Mouse (Mus musculus) midbrain, embryonic 12.5 days (tissue): ENCODE measurements at regions not wholly inside any gene's neighbourhood (a gene's known extent, or its start where the extent isn't known, plus 50 kb on each side); places are given as distances from the start of the nearest gene placed in this dataset.

Experiments used
- ATAC-seq: fragments of 200-750 bp; cut with Nextera tagmentation; 2 replicates; pipeline ENCODE4 v1.8.0; 2017; ENCODE audit warnings: low read depth, moderate TSS enrichment, moderate library complexity; ENCODE audit not compliant: low FRiP score
- H3K27ac ChIP-seq: fragments of 300-500 bp; sonication (generic); replicated peaks from 2 replicates; pipeline ENCODE4 v1.5.1; 2016; ENCODE audit warnings: mild to moderate bottlenecking
- H3K27me3 ChIP-seq: fragments of 300-500 bp; sonication (generic); 2 replicates; pipeline ENCODE4 v1.6.1; 2016; ENCODE audit warnings: mild to moderate bottlenecking
- H3K36me3 ChIP-seq: fragments of 300-500 bp; sonication (generic); 2 replicates; pipeline ENCODE4 v1.6.1; 2016
- H3K4me1 ChIP-seq: fragments of 300-500 bp; sonication (generic); 2 replicates; pipeline ENCODE4 v1.6.1; 2016
- H3K4me2 ChIP-seq: fragments of 300-500 bp; sonication (generic); replicated peaks from 2 replicates; pipeline ENCODE4 v1.6.1; 2016; ENCODE audit warnings: mild to moderate bottlenecking, moderate library complexity
- H3K4me3 ChIP-seq: fragments of 300-500 bp; sonication (generic); 2 replicates; pipeline ENCODE4 v1.5.1; 2016; ENCODE audit warnings: mild to moderate bottlenecking
- H3K9ac ChIP-seq: fragments of 300-500 bp; sonication (generic); replicated peaks from 2 replicates; pipeline ENCODE4 v1.6.1; 2016; ENCODE audit warnings: mild to moderate bottlenecking, moderate library complexity
- H3K9me3 ChIP-seq: fragments of 300-500 bp; sonication (generic); 2 replicates; pipeline ENCODE4 v1.6.1; 2016; ENCODE audit warnings: mild to moderate bottlenecking
- WGBS: fragments of 180-500 bp; shearing (Covaris S2); methylation state at CpG from one replicate; pipeline ENCODE4 v1.1.7; 2016; 5-methylcytosine and 5-hydroxymethylcytosine counted together

DNA sequence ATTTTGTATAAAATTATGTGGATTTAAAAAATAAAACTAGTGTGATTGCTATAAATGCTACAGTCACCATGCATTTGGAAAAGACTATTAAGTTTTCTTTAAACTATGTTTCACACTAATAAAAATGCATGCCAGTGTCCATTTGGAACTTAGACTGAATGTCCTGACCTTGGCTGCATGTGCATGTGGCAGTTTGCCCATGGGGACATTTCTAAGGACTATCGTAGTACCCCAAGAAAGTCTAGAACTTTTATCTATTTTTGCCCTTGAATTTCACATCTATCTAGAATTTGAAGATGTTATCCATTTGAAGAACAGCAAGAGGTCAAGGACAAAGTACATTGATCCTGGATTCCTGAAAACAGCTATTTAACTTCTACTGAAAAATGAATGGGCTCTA is 745.9 kb downstream of the Tmem182 start:
- no peaks in the 10 kb centered on the region for H3K9me3 ChIP-seq
- no peak overlapping the region for H3K9ac ChIP-seq
- no peaks in the 10 kb centered on the region for H3K36me3 ChIP-seq
- H3K4me1 ChIP-seq: no peaks in the 10 kb centered on the region
- no peak for ATAC-seq
- H3K27ac ChIP-seq: no peak overlapping the region
- 92% methylated on average over 1 of the region's 1 CpGs for WGBS
- H3K4me3 ChIP-seq: no peak overlapping the region
- no peaks in the 10 kb centered on the region for H3K27me3 ChIP-seq
- H3K4me2 ChIP-seq: no peak overlapping the region

DNA sequence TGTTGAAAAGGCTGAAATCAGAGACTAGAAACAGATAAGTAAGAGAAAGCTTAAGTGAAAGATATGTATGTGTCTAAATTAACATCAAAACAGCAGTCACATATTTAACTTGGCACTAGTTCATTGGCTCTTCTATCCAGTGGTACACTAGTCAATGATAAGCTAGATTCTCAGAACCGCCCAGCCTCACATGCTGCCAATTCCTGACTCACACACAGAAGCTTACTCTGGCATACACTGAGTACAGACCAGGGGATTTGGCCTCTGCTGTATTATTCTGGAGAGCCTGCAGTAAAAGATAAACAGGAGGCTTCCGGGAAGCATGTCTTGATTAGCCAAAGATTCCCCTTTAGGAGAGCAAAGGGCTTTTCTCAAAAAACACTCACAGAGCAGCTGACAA is 750.2 kb downstream of the Tmem182 start:
- no peaks in the 10 kb centered on the region for H3K27me3 ChIP-seq
- no peak overlapping the region for H3K4me2 ChIP-seq
- 58% methylated on average over 2 of the region's 2 CpGs for WGBS
- no peaks in the 10 kb centered on the region for H3K36me3 ChIP-seq
- H3K9ac ChIP-seq: no peak overlapping the region
- H3K4me1 ChIP-seq: no peaks in the 10 kb centered on the region
- no peaks in the 10 kb centered on the region for H3K9me3 ChIP-seq
- H3K27ac ChIP-seq: no peak overlapping the region
- no peak overlapping the region for H3K4me3 ChIP-seq
- ATAC-seq: no peak

DNA sequence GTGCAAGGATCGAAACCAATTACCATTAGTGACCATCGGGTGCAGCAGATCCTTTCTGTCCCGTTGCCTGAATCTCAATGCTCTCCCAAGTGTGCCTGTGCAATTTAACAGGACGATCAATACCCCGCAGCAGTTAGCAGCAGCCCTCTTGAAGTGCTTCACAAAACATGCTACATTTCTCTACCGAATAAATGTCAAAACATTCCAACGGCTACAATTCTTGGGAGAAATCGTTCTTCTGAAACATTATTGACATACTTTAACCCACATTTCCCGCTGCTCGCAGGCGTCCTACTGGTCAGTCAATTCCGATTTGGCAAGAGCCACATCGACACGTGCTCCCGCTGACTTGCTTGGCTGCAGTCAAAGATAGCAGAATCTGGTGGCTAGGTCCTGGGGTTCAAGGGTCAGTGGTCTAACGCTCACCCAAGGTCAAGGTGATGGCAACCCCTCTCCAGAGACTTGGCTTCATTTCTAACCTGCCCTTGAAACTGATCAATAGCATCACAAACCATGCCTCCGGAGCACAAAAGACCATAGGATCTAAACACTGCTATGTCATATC is 753.8 kb downstream of the Tmem182 start:
- Histone ChIP-seq H3K9me3 (no peaks in the 10 kb centered on the region), H3K27ac (no peak overlapping the region), H3K4me2 (no peak overlapping the region), H3K4me1 (no peaks in the 10 kb centered on the region), H3K36me3 (no peaks in the 10 kb centered on the region), H3K27me3 (no peaks in the 10 kb centered on the region), H3K4me3 (no peak overlapping the region), H3K9ac (no peak overlapping the region)
- 82% methylated on average over 17 of the region's 17 CpGs for WGBS
- no peak for ATAC-seq

DNA sequence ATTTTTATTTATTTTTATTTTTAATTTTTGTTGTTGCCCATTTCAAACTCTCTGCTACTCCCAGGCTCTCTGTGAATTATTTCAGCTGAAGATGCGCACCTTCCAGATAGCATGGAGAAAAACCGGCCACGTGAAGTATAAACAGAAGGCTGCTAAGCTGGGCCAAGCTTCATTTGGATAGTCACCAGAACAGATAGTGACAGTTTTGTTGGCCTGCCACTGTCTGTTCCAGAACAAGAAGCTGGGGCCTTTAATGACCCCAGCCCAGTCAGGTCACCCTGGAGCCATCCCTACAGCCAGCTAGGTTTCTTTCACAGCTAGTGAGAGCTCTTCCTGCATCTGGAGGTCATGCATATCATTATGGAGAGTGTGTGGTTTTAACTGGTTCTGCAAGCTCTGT is 754.6 kb downstream of the Tmem182 start:
- H3K27me3 ChIP-seq: no peaks in the 10 kb centered on the region
- H3K9ac ChIP-seq: no peak overlapping the region
- no peak overlapping the region for H3K4me3 ChIP-seq
- H3K36me3 ChIP-seq: no peaks in the 10 kb centered on the region
- WGBS: 89% methylated on average over 3 of the region's 3 CpGs
- no peaks in the 10 kb centered on the region for H3K9me3 ChIP-seq
- H3K27ac ChIP-seq: no peak overlapping the region
- ATAC-seq: no peak
- no peaks in the 10 kb centered on the region for H3K4me1 ChIP-seq
- H3K4me2 ChIP-seq: no peak overlapping the region

DNA sequence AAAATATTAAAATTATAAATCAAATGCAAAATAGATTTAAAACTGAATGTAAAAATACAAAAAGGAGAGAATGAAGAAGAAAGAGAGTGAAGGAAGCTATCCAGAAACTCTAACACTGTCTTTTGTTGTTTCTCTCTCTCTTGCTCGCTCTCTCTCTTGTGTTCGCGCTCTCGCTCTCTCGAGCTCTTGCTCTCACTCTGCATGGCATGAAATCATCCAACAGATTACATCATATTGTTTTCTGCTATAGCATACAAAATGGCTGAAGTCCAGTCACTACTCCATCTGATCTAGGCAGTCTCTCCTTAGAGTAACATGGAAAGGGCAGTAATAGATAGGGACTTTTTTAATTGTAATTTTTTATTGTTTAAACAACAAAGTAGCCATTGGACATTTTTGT is 798.1 kb downstream of the Tmem182 start:
- H3K27me3 ChIP-seq: no peaks in the 10 kb centered on the region
- no peaks in the 10 kb centered on the region for H3K36me3 ChIP-seq
- H3K27ac ChIP-seq: no peak overlapping the region
- no peak overlapping the region for H3K4me3 ChIP-seq
- peaks cover 10% of the 10 kb centered on the region for H3K4me1 ChIP-seq
- H3K9me3 ChIP-seq: no peaks in the 10 kb centered on the region
- no peak overlapping the region for H3K4me2 ChIP-seq
- no peak overlapping the region for H3K9ac ChIP-seq
- 91% methylated on average over 5 of the region's 5 CpGs for WGBS
- no peak for ATAC-seq

DNA sequence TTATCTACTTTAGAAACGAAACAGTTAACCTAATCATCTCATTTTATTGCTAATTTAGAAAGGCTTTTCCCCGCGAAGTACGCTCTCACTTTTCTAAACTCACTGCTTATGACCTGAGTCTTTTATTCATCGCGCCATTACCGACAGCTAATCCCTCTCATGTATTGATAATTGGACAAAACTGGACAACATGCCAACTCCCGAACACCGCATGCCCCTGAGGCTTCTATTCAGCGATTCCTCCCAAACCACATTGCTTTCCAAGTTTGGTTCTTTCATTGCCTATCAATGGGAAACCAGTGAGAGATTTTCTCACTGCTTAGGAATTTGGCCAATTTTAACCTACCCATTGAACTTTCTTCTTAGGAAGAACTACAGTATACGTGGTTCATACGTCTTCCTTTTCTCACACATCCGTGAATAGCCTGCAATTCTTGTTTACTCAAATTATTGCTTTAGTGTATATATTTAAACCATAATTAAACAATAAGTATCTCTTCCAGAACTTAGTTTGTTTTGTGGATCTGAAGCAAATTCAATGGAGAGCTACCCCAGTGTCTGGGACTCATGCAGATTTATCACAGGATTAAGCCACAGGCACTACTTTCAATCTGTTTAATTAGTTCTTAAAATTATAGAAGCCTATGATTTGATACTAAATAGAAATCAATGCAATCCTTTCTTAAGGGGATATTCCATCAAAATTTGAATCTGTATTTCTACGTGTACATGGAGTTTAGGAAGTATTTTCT is 799.8 kb downstream of the Tmem182 start:
- peak; percentile 34; the same call in 1 of the 2 replicates for ATAC-seq
- 45% methylated on average over 14 of the region's 14 CpGs for WGBS
- H3K9me3 ChIP-seq: no peaks in the 10 kb centered on the region
- H3K27me3 ChIP-seq: no peaks in the 10 kb centered on the region
- H3K4me3 ChIP-seq: no peak overlapping the region
- no peak overlapping the region for H3K9ac ChIP-seq
- no peaks in the 10 kb centered on the region for H3K36me3 ChIP-seq
- H3K4me1 ChIP-seq: peaks cover 10% of the 10 kb centered on the region
- no peak overlapping the region for H3K27ac ChIP-seq
- 0 out of 2 replicates have a peak overlapping the region, but pooled peaks have one; percentile 3 for H3K4me2 ChIP-seq

DNA sequence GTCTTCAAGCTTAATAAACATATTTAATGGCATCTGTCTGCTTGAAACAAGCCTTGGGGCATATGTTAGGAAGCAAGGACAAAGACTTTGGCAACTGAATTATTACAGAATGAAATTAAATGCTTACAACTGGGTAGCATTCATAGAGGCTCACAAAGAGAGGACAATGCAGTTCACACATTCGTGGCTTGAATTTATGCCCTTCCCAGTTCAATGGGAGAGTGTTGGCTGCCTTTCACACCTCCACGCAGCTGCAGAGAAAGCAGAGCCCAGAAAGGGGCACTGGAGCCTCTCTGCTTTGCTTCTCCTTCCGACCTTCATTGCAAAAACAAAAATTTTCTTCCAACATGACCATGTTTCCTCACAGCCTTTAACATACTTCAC is 800.3 kb downstream of the Tmem182 start:
- ATAC-seq: peak; percentile 38; the same call in 1 of the 2 replicates
- H3K27me3 ChIP-seq: no peaks in the 10 kb centered on the region
- no peaks in the 10 kb centered on the region for H3K9me3 ChIP-seq
- H3K4me2 ChIP-seq: no peak overlapping the region
- H3K4me3 ChIP-seq: no peak overlapping the region
- no peak overlapping the region for H3K27ac ChIP-seq
- peaks cover 10% of the 10 kb centered on the region for H3K4me1 ChIP-seq
- no peaks in the 10 kb centered on the region for H3K36me3 ChIP-seq
- H3K9ac ChIP-seq: no peak overlapping the region
- WGBS: 29% methylated on average over 3 of the region's 3 CpGs

DNA sequence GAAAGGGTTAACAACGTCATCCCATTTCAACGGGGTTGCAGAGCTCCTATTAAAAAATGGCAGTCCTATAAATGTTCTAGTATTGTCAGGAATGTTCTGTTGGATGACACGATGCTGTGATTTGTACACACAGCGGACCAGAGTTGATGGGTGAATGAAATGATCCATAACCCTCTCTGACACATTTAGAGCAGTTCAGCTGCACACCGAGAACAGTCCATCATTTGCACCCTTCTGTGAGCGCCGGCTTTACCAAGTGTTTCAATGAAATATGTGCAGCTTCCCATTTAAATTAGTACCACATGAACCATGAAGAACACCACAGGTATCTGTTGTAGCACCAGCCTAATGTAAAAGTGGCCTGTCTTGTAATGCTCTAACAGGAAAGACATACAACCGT is 805.4 kb downstream of the Tmem182 start:
- WGBS: 80% methylated on average over 8 of the region's 8 CpGs
- Histone ChIP-seq H3K4me1 (peaks cover 5% of the 10 kb centered on the region), H3K9me3 (no peaks in the 10 kb centered on the region), H3K27me3 (no peaks in the 10 kb centered on the region), H3K4me2 (no peak overlapping the region), H3K36me3 (no peaks in the 10 kb centered on the region), H3K27ac (no peak overlapping the region), H3K4me3 (no peak overlapping the region), H3K9ac (no peak overlapping the region)
- ATAC-seq: no peak

DNA sequence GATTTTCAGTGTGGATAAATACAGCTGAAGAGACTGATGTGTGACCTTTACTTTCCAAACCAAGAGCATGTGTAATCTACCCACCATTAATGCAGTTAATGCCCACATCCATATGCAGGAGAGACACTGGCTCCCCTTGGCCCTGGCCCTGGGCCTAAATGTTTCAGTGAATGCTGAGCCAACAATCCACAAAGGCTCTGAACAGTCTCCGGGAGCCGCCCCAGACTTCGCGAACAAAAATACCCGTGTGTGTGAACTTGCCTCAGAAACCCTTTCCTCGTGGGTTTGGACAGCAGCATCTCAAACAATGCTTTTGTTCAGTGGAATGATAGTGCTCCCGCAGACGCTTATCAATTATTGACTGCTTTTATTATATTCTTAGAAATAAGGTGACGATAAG is 846.4 kb downstream of the Tmem182 start:
- Histone ChIP-seq H3K4me2 (no peak overlapping the region), H3K27me3 (no peaks in the 10 kb centered on the region), H3K4me1 (peaks cover 15% of the 10 kb centered on the region), H3K9ac (no peak overlapping the region), H3K4me3 (no peak overlapping the region), H3K36me3 (no peaks in the 10 kb centered on the region), H3K27ac (no peak overlapping the region; the same call in 1 of the 2 replicates), H3K9me3 (no peaks in the 10 kb centered on the region)
- 45% methylated on average over 9 of the region's 9 CpGs for WGBS
- ATAC-seq: peak; percentile 69

DNA sequence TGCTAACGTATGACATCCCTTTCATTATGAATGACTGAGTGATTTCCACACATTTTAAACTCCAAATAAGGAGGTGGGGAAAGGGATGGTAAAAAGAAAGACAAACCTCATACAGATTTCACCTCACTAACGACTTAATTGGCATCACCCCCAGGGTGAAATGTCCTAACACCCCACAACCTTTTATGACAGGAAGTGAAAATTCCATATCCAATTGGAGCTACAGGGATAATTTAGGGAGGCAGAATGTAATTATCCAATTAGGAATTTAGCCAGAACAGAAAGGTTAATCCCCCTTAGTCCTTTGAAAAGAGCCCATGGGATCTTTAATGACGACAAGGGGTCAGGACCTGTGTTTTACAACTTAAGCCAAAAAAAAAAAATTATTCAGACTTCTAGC is 846.8 kb downstream of the Tmem182 start:
- H3K9me3 ChIP-seq: no peaks in the 10 kb centered on the region
- no peak overlapping the region for H3K4me2 ChIP-seq
- no peak overlapping the region for H3K4me3 ChIP-seq
- H3K27me3 ChIP-seq: no peaks in the 10 kb centered on the region
- H3K4me1 ChIP-seq: peaks cover 15% of the 10 kb centered on the region
- 32% methylated on average over 3 of the region's 3 CpGs for WGBS
- H3K9ac ChIP-seq: no peak overlapping the region
- ATAC-seq: peak; percentile 27; the same call in 1 of the 2 replicates
- H3K36me3 ChIP-seq: no peaks in the 10 kb centered on the region
- no peak overlapping the region; the same call in 1 of the 2 replicates for H3K27ac ChIP-seq

DNA sequence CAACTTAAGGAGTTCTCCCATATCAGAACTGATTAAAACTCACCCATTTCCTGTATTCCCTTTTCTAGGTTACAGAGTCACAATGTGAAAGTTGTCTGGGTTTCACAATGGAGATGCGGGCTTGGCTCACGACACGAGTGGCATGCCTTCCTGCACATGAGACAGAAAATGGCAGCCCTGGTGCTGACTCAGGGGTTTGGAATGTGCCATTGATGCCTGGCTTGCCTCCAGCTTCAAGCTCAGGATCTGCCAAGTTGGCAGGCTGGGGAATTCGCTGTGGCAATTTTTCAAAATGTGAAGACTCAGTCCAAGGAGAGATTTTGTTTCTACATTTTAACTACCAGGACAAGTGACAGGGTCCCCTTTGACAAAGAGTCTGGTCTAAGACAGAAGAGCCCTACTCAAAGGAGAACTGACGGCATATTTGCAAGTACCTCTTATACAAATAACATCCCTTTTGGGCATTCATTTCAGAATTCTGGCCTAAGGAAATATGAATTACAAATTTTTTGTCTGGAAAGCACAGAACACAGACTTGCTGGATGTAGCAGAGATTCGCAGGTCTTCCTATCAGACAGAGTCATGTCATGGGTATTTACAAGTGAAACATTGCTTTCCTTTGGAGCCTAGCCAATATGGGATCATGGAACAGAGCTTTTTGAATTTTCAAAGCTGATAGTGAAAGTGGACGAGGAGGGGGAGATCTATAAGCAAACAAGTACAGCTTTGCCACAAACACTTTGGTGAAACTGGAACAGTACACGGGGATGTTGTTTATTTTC is 847.4 kb downstream of the Tmem182 start:
- Histone ChIP-seq H3K9me3 (no peaks in the 10 kb centered on the region), H3K4me1 (peaks cover 15% of the 10 kb centered on the region), H3K27ac (0 out of 2 replicates have a peak overlapping the region, but pooled peaks have one; percentile 15), H3K27me3 (no peaks in the 10 kb centered on the region), H3K36me3 (no peaks in the 10 kb centered on the region), H3K4me3 (no peak overlapping the region), H3K4me2 (no peak overlapping the region), H3K9ac (no peak overlapping the region)
- 51% methylated on average over 8 of the region's 8 CpGs for WGBS
- ATAC-seq: peak; percentile 68; the same call in 1 of the 2 replicates

DNA sequence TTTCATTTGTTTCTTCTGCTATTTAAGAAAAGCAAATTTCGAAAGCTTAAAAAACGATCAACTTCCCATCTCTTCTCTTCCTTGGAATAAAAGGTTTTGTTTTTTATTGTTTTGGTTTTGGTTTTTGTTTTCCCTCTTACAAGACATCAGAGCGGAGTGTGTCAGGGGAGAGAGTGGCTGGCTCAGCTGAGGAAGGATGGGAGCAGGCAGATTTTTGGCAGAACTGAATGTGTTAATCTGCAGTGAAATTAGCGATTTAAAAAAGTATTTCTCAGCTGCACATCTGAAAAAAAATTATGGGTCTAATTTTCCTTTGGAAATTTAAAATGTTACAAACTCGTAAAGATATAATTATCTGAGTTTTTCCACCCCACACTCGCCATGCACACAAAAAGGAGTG is 868.7 kb downstream of the Tmem182 start:
- H3K9me3 ChIP-seq: no peaks in the 10 kb centered on the region
- no peaks in the 10 kb centered on the region for H3K4me1 ChIP-seq
- H3K36me3 ChIP-seq: no peaks in the 10 kb centered on the region
- H3K4me2 ChIP-seq: no peak overlapping the region
- H3K27ac ChIP-seq: no peak overlapping the region
- no peak overlapping the region for H3K9ac ChIP-seq
- ATAC-seq: no peak
- H3K4me3 ChIP-seq: no peak overlapping the region
- no peaks in the 10 kb centered on the region for H3K27me3 ChIP-seq
- 81% methylated on average over 6 of the region's 6 CpGs for WGBS
